Mouse (Mus musculus): ENCODE measurements around the gene Tspan13. TPM values are rescaled to one million over a fixed set of nuclear protein-coding genes. Genes with fewer than 3 reads are reported as not detected.

The Tspan13 gene
- polyA plus RNA-seq, 1 experiment from 2014 or later = 441 TPM

GRCm38 (mm10) chr12:35966768-35967141 lies 75.5 kb downstream of the Tspan13 start:
- H3K27ac ChIP-seq (replicated peaks) = no peak overlapping the region
- H3K36me3 ChIP-seq = no peaks in the 10 kb centered on the region
- no peaks in the 10 kb centered on the region for H3K4me1 ChIP-seq
- WGBS = 79% methylated on average over 7 of the region's 7 CpGs
- no peaks in the 10 kb centered on the region for H3K27me3 ChIP-seq (replicated peaks)
- H3K4me3 ChIP-seq (replicated peaks) = no peak overlapping the region
- no peaks in the 10 kb centered on the region for H3K9me3 ChIP-seq (replicated peaks)
- no peak overlapping the region for H3K4me2 ChIP-seq
- no peak overlapping the region for H3K9ac ChIP-seq (replicated peaks)
- no peak for ATAC-seq (ENCODE audit: low FRiP score)

GRCm38 (mm10) chr12:35966098-35966767 lies 76.1 kb downstream of the Tspan13 start:
- H3K9ac ChIP-seq (replicated peaks) = no peak overlapping the region
- H3K9me3 ChIP-seq (replicated peaks) = no peaks in the 10 kb centered on the region
- no peak overlapping the region for H3K27ac ChIP-seq (replicated peaks)
- no peaks in the 10 kb centered on the region for H3K36me3 ChIP-seq
- H3K4me3 ChIP-seq (replicated peaks) = no peak overlapping the region
- H3K4me2 ChIP-seq = no peak overlapping the region
- H3K4me1 ChIP-seq = no peaks in the 10 kb centered on the region
- WGBS = 51% methylated on average over 7 of the region's 7 CpGs
- H3K27me3 ChIP-seq (replicated peaks) = no peaks in the 10 kb centered on the region
- ATAC-seq (ENCODE audit: low FRiP score) = no peak

Other genes starting within 250 kb of the Tspan13 start
- 0.32 and 0.38 TPM in 2 replicates for gene Agr3, start 116.9 kb downstream of the Tspan13 start, polyA plus RNA-seq (2015; fragmentation: Nextera tagmentation; extraction: Ambion mirVana)
- gene Agr2, start 49.6 kb downstream of the Tspan13 start, polyA plus RNA-seq (2015; fragmentation: Nextera tagmentation; extraction: Ambion mirVana) = 6.1 TPM in 1 of 2 replicates, not detected in the other
- gene Ankmy2, start 114.6 kb upstream of the Tspan13 start, polyA plus RNA-seq (2015; fragmentation: Nextera tagmentation; extraction: Ambion mirVana) = 73.9 and 80.3 TPM in 2 replicates
- gene Bzw2, start 115.6 kb upstream of the Tspan13 start, polyA plus RNA-seq (2015; fragmentation: Nextera tagmentation; extraction: Ambion mirVana) = 346 and 378 TPM in 2 replicates
- not detected in 2 replicates for gene Lrrc72, start 210.9 kb upstream of the Tspan13 start, polyA plus RNA-seq (2015; fragmentation: Nextera tagmentation; extraction: Ambion mirVana)